In genomic region chr1:187215181-187216116, GRCm38 (mm10) we compare ENCODE assay signal across 8 mouse cellular contexts. TPM values are rescaled to one million over a fixed set of nuclear protein-coding genes. Genes with fewer than 3 reads are reported as not detected.
DNase-seq lines count a peak whose midpoint lies in the region; ATAC-seq lines count a peak whose summit lies in the region.

TSS of gene Spata17 (minus strand) at chr1:187215465.
TSS of gene Gpatch2 (plus strand) at chr1:187215508.

- WGBS in embryonic facial prominence, embryonic 14.5 days: 1% methylated on average over 41 of the region's 58 CpGs
- WGBS in limb, embryonic 15.5 days: under 1% methylated on average over 58 of the region's 58 CpGs

- H3K4me1 ChIP-seq in embryonic facial prominence, embryonic 14.5 days (ENCODE audit: control insufficient read depth, insufficient read depth, low read length): no peaks in the 10 kb centered on the region
- H3K4me1 ChIP-seq in limb, embryonic 15.5 days: no peaks in the 10 kb centered on the region

- H3K27ac ChIP-seq in embryonic facial prominence, embryonic 14.5 days (replicated peaks; ENCODE audit: low read depth, low read length): peak within 1 kb of the TSS; percentile 83
- peak within 1 kb of the TSS; percentile 78 for H3K27ac ChIP-seq in limb, embryonic 15.5 days

- H3K4me2 ChIP-seq in embryonic facial prominence, embryonic 14.5 days (ENCODE audit: low read depth, low read length): peak within 1 kb of the TSS; percentile 76
- peak within 1 kb of the TSS; percentile 68 for H3K4me2 ChIP-seq in limb, embryonic 15.5 days

- DNase-seq in 416B (ENCODE audit: low read depth): peak; percentile 85
- peak; percentile 46 to 67 for DNase-seq in adrenal gland, postnatal 4 days (ENCODE audit: low spot score in 2 of 2)
- DNase-seq in embryonic facial prominence, embryonic 14.5 days (ENCODE audit: low spot score): peak; percentile 91
- peak; percentile 81 for DNase-seq in heart, adult 8-10 months (ENCODE audit: low spot score)
- DNase-seq in kidney, adult 9 months: peak; percentile 86
- DNase-seq in monocyte, adult 2 months (ENCODE audit: low read depth in 1 of 2, low spot score in 2 of 2): peak; percentile 17 to 59
- peak; percentile 58 to 61 for DNase-seq in spleen, postnatal 36 days (ENCODE audit: low spot score in 2 of 2)

- H3K27me3 ChIP-seq in embryonic facial prominence, embryonic 14.5 days (replicated peaks; ENCODE audit: control insufficient read depth, insufficient read depth, low read length): no peaks in the 10 kb centered on the region
- no peaks in the 10 kb centered on the region for H3K27me3 ChIP-seq in limb, embryonic 15.5 days

- peak within 1 kb of the TSS; percentile 81 for H3K4me3 ChIP-seq in embryonic facial prominence, embryonic 14.5 days (ENCODE audit: low read depth, low read length)
- H3K4me3 ChIP-seq in limb, embryonic 15.5 days: peak within 1 kb of the TSS; percentile 94

- no peaks in the 10 kb centered on the region for H3K9me3 ChIP-seq in embryonic facial prominence, embryonic 14.5 days (ENCODE audit: control insufficient read depth, low read length)
- H3K9me3 ChIP-seq in limb, embryonic 15.5 days: no peaks in the 10 kb centered on the region

- no peaks in the 10 kb centered on the region for H3K36me3 ChIP-seq in embryonic facial prominence, embryonic 14.5 days (ENCODE audit: control insufficient read depth, insufficient read depth, low read length)
- no peaks in the 10 kb centered on the region for H3K36me3 ChIP-seq in limb, embryonic 15.5 days

- peak; percentile 93 for ATAC-seq in embryonic facial prominence, embryonic 14.5 days (ENCODE audit: low read depth)
- ATAC-seq in limb, embryonic 15.5 days (ENCODE audit: insufficient number of reproducible peaks, low FRiP score, low TSS enrichment, low read depth): peak; percentile 76; the same call in 1 of the 2 replicates

- H3K9ac ChIP-seq in embryonic facial prominence, embryonic 14.5 days (ENCODE audit: low read depth, low read length): peak within 1 kb of the TSS; percentile 89
- H3K9ac ChIP-seq in limb, embryonic 15.5 days: peak within 1 kb of the TSS; percentile 81

RNA-seq across cellular contexts. Expression of gene Spata17, which starts in this region (rescaled TPM):
- total RNA-seq in adrenal gland, postnatal 4 days (2021): under 1 TPM in 1 of 2 experiments, not detected in 1; 0.62 TPM
- polyA plus RNA-seq in embryonic facial prominence, embryonic 14.5 days (2014; fragmentation: Nextera tagmentation; extraction: Ambion mirVana): 0.67 and 1.1 TPM in 2 replicates
- under 1 TPM; 0.52 to 0.95 (median 0.67) TPM for total RNA-seq in heart, adult 8-10 months (2022)
- polyA plus RNA-seq in limb, embryonic 15.5 days (2015; fragmentation: Nextera tagmentation; extraction: Ambion mirVana): 0.23 and 0.34 TPM in 2 replicates

RNA-seq across cellular contexts. Expression of gene Gpatch2, which starts in this region (rescaled TPM):
- 10 to 100 TPM; 26.8 to 32.8 TPM for total RNA-seq in adrenal gland, postnatal 4 days (2021)
- polyA plus RNA-seq in embryonic facial prominence, embryonic 14.5 days (2014; fragmentation: Nextera tagmentation; extraction: Ambion mirVana): 15.3 and 16.0 TPM in 2 replicates
- total RNA-seq in heart, adult 8-10 months (2022): 10 to 100 TPM in 1 of 4 experiments, 1 to 10 TPM in 3; 9.3 to 10.5 (median 9.9) TPM
- 16.0 and 16.5 TPM in 2 replicates for polyA plus RNA-seq in limb, embryonic 15.5 days (2015; fragmentation: Nextera tagmentation; extraction: Ambion mirVana)

Comparison
In these comparisons a context has a peak if more than half of its experiments do, and no peak if none do; other contexts are left out.
1. Peak in every context shown above with its lines: DNase-seq, ATAC-seq, H3K4me3 ChIP-seq and H3K27ac ChIP-seq.
2. DNase-seq: peak in every context shown above with its lines; median percentile 91 in embryonic facial prominence, embryonic 14.5 days; 86 in kidney, adult 9 months; 85 in 416B; 81 in heart, adult 8-10 months; 60 in spleen, postnatal 36 days; 56 in adrenal gland, postnatal 4 days; 38 in monocyte, adult 2 months.